Mouse (Mus musculus): ENCODE results near the gene Klhdc4.

Gene Klhdc4

GRCm38 (mm10) chr8:121809524-121810155 is 19.7 kb downstream of the Klhdc4 start:
- no peak for DNase-seq (ENCODE audit: low read depth, low spot score)

DNA sequence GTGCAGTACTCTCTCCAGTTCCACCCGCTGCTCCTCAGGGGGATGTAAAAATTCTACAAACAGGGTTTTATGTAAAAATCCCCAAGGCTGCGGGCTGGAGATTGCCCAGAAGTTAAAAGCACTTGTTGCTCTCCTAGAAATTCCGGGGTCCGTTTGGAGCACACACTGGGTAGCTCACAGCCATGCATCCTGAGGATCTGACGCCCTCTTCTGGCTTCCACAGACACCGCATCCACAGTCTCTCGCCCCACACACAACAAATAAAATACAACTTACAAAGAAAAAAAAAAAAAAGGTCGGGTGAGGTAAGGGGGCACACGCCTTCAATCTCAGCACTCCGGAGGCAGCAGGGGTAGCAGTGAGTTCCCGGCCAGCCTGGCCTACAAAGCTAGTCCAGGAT is 21.3 kb downstream of the Klhdc4 start:
- DNase-seq (ENCODE audit: low read depth, low spot score), result peak; percentile 71

GRCm38 (mm10) chr8:121806126-121806525 is 23.2 kb downstream of the Klhdc4 start:
- DNase-seq (ENCODE audit: low read depth, low spot score), result no peak

DNA sequence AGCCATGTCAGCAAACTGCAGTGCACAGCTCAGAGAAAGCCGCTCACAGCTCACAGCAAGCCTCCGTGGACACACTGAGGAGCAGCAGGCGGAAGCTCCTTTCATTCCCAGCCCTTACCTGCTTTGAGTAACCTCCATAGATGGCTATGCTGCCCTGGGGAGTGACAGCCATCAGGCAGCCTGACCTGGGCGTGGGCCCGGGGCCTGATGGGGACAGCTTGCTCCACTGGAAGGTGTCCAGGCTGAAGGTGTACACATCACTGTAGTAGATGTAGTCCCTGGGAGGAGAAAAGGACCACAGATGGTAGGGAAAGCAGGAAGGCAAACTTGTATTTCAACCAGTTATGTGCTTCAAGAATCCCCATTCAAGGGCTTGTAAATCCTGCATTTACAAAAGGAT is 24.5 kb downstream of the Klhdc4 start:
- DNase-seq (ENCODE audit: low read depth, low spot score), result no peak

DNA sequence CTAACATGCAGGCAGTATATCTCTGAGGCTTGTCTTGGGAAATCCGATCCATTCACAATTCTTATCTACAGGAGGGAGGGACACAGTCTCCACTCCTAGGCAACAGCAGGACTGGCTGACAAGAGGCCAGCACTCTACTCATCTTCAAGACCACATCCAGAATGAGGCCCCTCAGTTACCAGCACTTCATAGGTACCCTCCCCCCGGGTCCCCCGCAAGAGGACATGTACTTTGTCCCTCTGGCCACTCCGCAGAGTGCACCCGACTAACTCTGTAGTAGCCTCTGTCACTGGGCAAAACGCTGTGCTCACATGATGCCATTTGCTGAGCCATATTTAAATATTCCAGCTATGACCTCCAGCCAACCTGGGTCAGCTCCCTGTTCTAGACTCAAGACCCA is 31.0 kb downstream of the Klhdc4 start:
- no peak for DNase-seq (ENCODE audit: low read depth, low spot score)

DNA sequence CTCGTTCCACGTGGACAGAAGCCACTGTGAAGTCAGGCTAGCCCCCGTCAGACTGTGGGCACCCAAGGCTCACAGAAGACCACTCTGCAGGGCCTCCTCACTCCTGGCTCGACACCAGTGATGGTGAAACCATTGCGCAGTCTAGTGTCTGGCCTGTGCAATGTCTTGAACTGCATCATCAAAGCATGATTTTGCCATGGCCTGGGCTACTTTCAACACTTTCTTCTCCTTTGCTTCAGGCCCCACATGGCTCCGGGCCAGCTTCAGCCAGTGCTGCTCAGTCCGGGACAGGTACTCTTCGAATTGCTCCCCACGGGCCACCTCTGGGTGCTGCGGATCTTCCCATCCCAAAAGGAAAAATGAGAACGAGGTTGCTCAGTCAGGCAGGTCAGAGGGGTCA is 33.0 kb downstream of the Klhdc4 start:
- no peak for DNase-seq (ENCODE audit: low read depth, low spot score)

- DNase-seq (ENCODE audit: low read depth, low spot score), result no peak
Measured at GRCm38 (mm10) chr8:121795461-121795860, 33.9 kb downstream of the Klhdc4 start.

DNA sequence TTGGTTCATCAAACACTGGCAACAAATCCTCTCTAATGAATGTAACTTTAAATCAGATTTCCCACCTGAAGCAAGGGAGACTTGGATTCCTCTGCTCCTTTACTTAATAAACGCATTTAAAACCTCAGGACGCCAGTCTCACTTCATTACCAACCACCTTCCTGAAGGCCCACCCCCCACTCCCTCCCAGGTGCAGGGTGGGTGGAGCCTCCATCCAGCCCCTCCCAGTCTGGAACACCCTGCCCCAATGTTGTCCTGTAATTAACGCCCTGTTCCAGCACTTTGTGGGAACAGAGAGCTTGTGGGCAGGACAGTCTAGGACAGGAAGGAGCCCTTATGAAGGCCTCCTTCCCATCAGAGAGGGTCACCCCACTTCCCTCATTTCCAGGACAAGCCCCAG is 35.2 kb downstream of the Klhdc4 start:
- DNase-seq (ENCODE audit: low read depth, low spot score), result peak; percentile 67

DNA sequence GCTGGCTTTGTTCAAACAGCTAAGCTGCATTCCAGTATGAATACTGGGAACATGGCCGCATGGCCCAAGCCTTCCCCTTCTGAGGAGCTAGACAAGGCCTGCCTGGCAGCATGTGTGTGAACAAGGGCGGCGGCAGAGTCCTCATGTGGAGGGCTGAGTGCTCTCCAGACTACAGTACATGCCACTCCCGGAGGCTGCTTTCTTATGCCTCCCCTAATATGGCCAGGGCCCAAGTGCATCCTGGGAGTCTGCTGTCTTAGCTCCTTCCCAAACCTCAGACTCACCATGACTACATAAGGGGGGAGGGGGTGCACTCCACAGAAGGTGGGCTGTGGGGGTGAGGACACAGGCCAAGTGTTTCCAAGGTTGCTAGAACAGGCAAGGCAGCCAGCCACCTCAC is 36.7 kb downstream of the Klhdc4 start:
- DNase-seq (ENCODE audit: low read depth, low spot score), result peak; percentile 35

GRCm38 (mm10) chr8:121792159-121792558 is 37.2 kb downstream of the Klhdc4 start:
- DNase-seq (ENCODE audit: low read depth, low spot score), result no peak

DNA sequence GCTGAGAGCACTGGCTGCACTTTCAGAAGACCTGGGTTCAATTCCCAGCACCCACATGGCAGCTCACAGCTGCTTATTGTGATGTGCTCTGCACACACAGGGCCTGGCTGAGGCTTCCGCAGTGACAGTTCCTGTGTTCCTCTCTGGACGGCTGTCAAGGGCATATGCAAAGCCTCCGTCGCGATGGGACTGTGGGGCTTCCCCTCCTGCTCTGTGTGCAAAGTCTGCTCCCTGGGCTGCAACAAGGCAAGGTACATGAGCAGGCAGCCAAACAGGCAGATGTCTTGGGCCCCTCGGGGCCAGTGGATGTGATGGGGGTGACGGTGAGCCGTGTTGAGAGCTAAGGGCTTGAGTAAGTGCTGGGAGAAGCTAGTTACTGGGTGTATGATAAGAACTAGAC is 40.6 kb downstream of the Klhdc4 start:
- DNase-seq (ENCODE audit: low read depth, low spot score), result no peak

- DNase-seq (ENCODE audit: low read depth, low spot score), result no peak
Measured at GRCm38 (mm10) chr8:121786542-121786941, 42.8 kb downstream of the Klhdc4 start.

GRCm38 (mm10) chr8:121782493-121782892 is 46.9 kb downstream of the Klhdc4 start:
- DNase-seq (ENCODE audit: low read depth, low spot score), result no peak

- DNase-seq (ENCODE audit: low read depth, low spot score), result no peak
Measured at GRCm38 (mm10) chr8:121773876-121774275, 55.5 kb downstream of the Klhdc4 start.

DNA sequence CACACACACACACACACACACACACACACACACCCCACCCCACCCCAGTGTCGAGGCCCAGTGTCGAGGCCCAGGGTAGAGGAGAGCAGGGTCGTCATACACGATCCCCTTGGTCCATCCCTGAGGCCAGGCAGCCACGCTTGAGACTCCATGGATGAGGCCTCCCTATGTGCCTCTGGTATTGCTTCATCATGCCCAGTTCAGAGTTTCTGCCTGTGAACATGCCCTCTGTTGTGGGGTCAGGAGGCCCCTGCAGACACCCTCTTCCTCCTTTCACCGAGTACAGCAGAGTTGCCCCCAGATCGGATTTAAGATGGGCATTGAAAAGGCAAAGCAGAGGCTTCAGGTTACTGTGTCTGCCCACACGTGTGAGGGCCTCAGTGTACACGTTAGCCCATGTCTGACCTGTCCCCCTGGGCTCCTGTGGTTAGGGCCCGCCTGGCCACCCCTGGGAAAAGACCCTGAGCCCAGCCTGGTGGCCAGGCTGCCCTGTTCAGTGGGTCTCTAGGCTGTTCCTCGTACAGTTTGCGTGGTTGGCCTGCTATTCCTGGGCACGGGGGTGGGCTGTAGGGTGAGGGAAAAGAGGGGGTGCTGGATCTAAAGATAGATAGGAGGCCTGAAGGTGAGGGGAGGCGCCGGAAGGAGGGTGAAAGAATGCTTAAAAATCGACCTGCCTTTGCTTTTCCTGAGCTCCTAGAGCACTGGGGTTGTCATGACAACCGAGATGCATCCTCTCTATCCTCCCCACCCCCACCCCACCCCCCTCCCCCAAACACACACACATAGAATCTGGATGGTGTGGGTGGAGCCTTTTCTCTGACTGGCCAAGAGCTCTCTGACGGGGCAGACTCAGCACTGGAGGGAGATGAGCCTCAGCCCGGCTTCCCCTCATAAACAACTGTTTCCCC is 58.3 kb downstream of the Klhdc4 start:
- peak; percentile 40 for DNase-seq (ENCODE audit: low read depth, low spot score)

DNA sequence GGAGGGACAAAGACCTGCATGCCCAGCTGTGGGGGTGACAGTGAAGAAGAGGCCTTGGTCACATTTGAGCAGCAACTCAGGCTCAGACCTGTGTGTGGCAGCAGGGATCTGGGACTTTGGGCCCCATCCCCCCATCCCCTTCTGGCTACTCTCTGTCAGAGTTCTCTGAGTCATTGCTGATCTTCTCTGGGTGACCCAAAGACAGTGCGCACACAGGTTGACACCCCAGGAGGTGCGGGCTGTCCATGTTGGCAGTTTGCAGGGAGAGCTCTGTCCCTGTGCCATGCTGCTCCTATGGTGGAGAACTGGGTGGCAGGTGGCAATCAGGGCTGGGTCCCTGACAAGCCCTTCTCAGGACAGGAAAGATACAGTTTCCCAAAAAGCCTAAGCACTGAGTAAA is 59.7 kb downstream of the Klhdc4 start:
- no peak for DNase-seq (ENCODE audit: low read depth, low spot score)

DNA sequence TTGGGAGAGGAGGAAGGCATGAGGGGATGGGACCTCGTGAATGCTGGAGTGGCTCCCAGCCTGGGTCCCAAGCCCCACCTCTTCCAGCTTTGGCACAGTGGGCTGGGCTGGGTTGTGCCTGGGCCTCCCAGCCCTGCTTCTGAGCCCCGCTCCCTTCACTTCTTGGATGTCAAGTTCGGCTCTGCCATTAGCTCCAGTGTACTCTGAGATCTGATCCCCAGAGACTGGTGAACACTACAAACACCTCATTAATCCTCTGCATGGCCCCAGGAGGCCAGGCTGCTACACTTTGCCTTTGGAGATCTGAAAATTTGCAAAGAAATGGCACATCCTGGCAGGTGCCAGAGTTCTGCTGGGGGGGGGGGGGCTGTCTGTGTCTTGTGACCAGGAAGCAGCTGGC is 60.3 kb downstream of the Klhdc4 start:
- no peak for DNase-seq (ENCODE audit: low read depth, low spot score)

- no peak for DNase-seq (ENCODE audit: low read depth, low spot score)
Measured at GRCm38 (mm10) chr8:121765594-121766138, 63.7 kb downstream of the Klhdc4 start.

GRCm38 (mm10) chr8:121763700-121764013 is 65.7 kb downstream of the Klhdc4 start:
- DNase-seq (ENCODE audit: low read depth, low spot score), result no peak

GRCm38 (mm10) chr8:121762999-121763699 is 66.2 kb downstream of the Klhdc4 start:
- no peak for DNase-seq (ENCODE audit: low read depth, low spot score)

- DNase-seq (ENCODE audit: low read depth, low spot score), result peak; percentile 82
Measured at GRCm38 (mm10) chr8:121761480-121761879, 67.9 kb downstream of the Klhdc4 start.

DNA sequence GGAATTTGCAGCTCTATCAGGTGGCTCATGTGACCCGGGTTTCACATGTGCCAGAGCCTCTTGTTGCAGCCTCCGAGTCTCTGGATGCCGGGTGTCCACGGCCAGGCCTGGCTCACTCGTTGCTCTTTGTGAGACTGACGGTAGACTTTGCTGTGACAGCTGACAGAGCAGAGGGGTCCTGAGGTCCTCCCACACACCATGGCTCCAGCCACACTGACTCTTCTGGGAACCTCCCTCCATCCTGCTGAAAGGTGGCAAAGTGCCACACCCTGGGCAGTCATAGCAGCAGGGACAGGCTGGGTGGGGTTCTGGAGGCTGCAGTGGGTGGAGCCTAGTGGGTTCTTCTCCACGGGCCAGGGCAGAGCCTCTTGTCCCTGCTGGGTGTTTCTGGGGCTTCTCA is 68.9 kb downstream of the Klhdc4 start:
- DNase-seq (ENCODE audit: low read depth, low spot score), result peak; percentile 12
